Mouse (Mus musculus) forelimb bud, embryonic 11.5 days (tissue): ENCODE results near the gene Bhlhe41.

Experiments
- DNase-seq: peaks from one replicate; pipeline ENCODE4 v3.0.0-alpha.2; 2012; ENCODE audit warnings: low read depth, low spot score

The Bhlhe41 gene

DNA sequence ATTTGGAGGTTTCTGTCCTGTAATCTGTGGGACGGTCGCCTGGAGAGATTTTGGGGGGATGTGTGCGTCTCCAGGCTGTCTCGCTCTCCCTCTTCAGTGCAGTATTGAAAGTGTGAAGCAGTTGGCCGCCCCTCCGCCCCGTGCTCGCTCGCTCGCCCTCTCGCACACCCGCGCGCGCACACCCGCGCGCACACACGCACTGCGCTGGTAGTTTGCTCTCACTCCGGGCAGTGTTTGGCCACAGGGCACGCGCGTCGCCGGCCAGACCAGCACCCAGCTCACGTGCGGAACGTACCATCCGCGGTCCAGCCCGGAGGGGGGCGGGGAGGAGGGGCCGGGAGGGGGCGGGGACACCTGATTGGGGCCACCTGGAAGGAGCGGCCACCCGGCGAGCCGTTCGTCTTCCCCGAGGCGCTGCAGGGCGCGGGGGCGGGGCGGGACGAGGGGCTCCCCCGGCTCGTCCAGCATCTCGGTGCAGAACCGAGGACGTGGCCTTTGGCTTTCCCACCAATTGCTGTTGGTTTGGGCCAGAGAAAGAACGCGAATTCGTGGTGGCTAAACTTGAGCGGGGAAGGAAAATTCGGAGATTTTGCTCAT lies at the start of gene Bhlhe41:
TSS of gene Bhlhe41 (minus strand) at position 270 of the 597 bp plus-strand sequence.
- peak; percentile 60 for DNase-seq

DNA sequence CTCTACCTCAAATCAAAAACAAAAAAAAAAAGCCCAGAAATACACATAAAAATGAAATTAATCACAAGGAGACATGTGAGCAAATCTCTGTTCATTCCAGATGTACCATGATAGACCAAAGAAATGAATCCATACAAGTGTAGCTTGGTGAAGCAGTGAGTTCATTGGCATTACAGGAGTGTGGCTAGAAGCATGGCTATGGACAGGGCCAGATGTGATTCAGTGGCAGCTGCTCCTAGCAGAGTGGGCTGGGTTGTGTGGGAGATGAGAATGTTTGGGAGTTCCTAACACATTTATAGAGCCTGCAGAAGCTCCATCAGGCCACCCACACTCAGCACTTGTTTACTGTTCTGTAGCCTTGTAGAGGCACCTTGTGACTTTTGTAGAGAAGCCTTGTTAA lies 46.9 kb upstream of the Bhlhe41 start:
- no peak for DNase-seq

DNA sequence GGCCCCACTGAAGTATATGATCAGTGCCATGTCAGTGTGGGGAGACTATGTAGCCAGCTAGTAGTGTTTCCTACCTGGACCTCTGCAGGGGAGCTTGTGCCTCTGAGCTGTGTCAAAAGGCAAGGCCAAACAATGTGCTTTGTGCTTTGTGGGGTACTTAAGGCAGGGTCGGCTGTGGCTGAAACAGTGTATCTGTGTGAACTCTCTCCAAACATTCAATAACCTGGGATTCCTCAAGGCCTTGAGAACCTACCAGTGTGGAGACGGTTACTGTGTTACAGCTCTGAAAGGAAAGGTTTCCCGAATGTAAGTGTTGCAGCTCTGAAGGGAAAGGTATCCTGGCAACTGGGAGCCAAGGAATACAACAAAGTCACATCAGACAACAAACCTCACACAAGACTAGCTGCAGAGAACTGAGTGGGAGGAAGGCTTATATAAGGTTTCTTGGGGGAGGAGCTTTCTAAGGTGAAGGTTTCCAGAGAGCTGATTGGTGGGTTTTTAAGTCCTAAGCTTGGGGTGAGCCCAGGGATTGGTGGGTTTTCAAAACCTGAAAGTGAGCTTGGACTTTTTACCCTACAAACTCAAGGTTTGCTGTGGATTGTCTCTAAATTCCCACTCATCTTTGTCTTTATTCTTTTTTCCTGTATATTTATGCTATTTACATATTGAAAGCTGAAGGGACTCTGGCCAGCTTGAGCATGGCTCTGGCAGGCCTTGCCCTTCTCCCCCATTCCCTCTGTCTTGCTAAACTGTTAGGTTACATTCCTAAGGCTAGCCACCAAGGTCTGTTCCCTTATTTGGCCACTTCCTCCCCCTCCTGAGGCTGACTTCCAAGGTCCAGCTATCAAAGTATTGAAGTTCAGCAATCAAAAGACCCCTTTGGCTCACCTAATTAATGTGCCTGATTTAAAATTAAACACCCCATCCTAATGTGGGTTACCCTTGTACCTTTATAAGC lies 45.4 kb upstream of the Bhlhe41 start:
- DNase-seq, result no peak

DNA sequence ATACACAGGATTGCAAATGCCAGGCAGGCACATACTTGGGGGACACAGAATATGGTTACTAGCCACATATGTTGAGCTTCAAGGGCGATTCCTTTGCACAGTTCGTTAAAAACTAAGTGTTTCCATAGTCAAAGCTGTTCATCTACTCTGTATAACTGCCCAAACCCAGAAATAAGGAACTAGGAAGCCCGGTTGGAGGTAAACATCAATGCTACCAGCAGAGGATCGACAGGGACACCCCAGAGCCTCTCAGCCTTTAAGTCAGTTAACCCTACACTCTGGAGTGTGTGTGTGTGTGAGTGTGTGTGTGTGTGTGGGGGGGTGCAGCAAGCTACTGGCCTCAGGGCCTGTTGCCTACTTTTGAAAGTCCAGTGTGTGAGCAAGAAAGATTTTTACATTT lies 44.6 kb upstream of the Bhlhe41 start:
- no peak for DNase-seq

DNA sequence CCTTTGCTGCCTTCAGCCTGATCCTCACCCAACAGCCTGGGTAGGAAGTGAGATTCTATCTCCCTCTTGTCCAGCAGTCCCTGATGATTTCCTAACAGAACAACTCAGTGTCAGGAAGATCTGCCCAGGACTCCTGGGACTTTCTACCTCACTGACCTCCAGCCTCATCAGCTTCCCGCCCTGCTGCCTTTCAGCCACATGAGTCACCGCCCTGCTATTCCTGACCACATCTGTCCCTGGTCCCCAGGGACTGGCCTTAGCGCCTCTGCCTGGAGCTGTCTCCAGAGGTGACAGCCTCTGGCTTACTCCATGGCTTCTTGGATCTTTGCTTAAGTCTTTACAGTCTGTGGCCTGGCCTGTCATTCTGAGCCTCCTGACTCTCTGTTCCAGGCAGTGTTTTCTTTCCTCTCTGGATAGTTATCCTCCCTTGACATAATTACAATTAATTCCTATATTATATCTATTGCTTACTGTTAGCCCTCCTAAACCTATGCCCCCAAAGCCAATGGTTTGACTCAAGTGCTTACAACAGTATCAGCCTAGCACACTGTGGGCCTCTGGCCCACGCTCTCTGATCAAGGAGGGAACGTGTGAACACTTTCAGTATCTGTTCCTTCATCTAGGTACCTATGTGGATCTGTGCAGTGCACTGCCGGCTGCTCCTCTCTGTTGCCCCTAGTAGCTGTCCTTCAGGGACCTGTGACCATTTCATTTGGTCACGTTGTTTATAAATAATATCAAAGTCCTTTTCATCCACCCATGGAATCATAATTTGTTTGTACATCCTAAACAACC lies 40.9 kb upstream of the Bhlhe41 start:
- no peak for DNase-seq

DNA sequence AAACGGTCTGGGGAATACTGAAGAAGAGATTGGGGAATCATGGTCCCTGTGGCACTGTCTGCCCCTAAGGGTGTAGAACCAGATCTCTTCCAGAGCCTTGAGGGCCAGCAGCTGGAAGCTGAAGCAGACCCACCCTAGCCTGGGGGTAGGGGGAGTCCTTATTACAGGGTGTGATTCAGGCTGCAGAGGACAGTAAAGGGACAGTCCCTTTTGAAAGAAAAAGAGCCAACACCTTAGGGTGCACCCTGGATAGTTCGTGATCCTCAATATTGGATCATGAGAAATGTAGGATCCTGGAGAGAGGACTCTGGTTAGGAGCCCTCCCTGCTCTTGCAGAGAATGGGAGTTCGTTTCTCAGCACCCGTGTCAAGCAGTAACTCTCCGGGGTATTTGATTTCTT lies 39.3 kb upstream of the Bhlhe41 start:
- DNase-seq, result no peak

DNA sequence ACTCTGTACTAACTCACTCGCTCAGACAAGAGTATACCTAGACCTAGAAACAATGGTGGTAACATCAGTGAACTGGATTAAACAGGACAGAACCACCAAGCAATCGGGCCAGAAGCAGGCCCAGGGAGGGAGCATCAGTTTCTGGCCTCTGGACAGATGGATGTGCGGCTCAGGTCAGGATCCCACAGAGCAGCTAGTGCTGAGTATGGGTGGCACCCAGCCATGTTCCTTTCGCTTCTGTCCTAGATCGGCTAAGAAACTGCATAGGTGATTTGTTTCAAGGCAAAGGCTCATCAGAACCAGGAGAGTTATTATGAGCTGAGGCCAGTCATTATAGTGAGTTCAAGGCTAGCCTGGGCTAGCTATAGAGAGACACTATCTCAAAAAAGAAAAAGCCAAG lies 38.8 kb upstream of the Bhlhe41 start:
- DNase-seq, result no peak

DNA sequence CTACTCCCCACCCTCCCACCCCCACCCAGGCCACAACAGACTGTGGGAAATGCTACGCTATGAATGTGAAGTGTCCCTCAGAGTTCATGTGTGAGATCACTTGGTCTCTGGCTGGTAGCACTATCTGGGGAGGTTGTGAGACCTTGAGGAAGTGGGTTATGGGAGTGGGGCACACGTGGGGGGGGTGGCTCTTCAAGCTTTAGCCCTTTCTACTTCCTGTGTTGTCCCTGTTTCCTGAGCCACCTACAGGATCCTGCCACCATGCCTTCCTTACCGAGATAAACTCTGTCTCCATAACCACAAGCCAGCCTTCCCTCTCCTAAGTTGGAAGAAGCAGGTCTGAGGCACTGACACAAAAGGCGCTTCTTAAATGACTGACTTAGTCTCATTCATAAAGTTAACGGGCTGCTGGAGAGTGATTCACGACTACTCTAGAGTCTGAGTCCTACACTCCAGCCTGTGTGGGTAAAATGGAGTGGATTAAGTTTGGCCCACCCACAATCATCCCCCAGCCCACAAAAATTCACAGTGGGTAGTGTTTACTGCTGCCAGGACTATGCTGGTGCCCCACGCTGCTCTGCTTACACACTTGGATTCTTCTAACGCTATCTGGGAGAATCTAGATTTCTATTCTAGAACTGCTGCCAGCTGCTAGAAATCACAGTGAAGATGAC lies 29.4 kb upstream of the Bhlhe41 start:
- DNase-seq, result no peak

DNA sequence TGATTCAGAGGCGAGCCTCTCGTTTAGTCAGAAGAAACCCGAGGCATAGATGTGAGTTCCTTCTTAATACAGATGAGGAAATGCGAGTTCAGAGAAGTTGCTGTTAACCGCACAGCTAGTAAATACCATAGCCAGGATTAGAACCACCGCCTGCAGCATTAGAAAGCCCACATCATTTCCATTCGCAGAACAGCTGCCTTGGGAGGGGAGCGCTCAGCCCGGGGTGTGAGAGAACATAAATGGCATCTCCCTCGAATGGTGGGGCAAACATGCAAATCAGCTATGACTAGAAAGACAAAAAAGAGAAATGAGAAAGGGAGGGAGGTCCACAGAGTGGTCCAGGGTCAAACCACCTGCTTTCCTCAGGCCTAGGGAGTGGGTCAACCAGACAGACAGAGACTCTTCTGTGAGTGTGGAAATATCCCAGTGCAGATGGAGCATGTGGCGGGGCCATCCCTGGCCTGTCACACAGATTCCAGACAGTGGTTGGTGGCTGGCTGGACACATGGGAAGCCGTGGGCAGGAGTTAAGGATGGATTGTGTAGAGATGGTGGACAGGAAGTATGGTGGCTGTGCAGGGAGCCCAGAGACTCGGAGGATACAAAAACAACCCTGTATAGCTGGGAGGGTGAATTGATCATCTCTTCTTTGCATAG lies 28.1 kb upstream of the Bhlhe41 start:
- DNase-seq, result no peak

DNA sequence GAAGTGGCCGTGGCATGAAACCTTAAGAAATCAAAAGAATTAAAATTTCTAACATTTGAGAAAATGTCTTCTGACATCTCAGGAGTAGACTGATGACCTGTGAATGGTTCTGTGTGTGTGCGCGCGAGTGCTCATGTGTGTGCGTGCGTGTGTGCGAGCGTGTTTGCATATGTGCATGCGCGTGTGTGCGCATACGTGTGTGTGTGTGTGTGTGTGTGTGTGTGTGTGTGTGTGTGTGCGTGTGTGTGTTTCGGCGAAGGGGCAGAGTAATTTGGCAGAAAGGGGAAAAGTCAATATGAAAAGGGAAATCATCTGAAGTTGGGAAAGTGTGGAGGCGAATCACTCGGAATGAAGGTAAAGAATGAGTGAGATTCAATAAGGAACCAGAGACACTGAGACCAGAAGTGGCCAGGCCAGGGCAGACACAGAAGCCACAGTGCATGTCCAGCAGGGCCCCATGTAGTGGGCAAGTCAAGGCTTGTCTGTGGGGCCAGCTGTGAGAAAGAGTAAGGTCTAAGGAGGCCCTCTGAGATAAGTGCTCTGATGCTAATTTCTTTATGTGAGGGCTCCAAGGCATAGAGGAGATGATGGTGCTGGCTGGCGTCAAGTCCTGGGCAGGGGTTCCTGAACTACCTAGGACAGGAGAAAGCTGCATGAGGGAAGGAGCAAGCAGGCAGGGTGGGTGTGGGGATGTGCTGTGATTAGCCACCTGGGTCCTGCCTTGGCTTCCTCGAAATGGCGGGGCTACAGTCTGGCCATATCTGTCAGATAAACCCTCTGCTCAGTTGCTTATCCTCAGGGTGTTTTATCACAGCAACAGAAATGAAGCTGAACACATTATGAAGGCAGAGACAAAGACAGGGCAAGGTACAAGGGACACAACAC lies 27.3 kb upstream of the Bhlhe41 start:
- no peak for DNase-seq

DNA sequence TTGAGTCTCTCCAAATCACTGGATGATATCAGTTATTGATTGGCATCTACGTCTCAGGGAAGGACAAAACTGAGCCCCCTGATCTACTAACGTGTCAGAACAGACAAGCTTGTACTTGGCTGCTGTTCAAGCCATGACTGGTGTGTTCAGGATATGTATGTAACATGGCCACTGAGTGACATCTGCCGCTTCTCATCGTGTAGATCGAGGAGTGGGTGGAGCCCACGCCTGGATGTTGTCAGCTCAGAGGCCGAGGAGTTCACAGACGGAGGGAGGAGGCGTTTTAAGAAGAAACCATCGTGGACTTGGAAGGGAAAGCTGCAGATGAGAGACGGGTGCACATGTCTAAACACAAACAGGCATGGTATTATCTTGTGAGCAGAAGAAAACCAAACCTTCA lies 26.6 kb upstream of the Bhlhe41 start:
- no peak for DNase-seq

DNA sequence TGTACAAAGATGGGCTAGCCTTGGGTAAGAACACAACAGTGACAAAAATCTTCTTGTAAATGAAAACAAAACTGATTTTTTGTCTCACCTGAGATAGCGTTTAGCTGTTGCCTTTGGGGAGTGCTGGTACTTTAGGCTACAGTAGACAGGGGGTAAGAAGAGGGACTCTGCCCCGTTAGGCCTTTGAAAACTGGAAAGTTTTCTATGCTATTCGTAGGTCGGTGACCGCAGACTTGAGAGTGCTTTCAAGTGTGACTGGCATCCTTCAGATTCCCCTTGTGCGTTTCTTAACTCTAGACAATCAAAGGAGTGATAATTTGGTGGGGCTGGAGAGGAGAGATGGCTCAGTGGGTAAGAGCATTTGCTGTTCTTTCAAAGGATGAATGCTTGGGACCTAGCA lies 22.4 kb upstream of the Bhlhe41 start:
- DNase-seq, result no peak

DNA sequence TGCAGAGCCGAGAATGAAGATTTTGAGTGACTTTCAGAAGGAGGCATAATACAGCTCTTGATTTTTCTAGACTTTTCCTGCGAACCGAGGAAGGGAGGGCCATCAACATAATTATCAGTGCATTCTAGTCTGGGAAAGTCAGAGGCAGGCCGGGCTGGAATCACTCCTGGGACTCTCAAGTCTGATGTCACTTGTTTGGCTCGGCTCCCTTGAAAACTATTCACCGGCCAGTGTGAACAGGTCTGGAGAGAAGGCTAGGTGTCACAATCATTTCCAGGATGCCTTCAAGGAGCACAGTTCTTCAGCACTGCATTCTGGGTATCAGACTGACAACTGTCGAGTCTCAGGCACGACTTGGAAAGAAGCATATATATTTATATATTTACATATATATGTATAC lies 20.9 kb upstream of the Bhlhe41 start:
- no peak for DNase-seq

DNA sequence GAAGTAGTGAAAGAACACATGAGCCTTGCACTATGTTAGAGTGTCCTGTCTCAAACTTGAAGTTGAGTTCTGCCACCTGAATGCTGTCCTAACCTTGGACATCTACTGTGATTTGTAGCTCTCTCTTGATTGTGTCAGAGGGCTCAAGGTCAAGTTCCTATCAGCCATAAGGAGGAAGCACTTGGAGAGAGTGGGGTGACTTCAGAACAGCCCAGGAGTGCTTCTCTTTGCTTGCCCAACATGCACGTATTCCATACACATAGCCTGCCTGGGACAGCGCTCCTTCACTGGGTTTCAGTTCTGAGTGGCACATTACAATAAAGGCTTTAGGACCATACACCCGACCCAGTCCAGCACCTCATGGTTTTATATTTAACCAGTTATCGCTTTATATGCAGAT lies 19.7 kb upstream of the Bhlhe41 start:
- DNase-seq, result no peak

DNA sequence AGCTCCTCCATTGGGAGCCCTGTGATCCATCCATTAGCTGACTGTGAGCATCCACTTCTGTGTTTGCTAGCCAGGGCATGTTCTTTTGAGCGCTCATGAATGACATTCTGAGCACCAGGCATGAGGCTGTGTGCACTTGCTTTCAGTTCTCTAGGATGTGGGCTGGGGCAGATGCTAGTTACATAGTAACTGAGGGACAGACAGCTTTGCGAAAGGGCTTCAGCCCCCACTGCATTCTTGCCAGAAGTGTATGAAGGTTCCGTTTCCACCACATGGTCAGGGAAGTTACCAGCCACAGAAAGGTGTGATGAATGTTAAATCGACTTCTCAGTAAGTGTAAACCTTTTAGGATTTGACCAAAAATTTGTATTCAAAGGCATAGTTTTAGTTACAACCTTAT lies 18.3 kb upstream of the Bhlhe41 start:
- DNase-seq, result no peak

DNA sequence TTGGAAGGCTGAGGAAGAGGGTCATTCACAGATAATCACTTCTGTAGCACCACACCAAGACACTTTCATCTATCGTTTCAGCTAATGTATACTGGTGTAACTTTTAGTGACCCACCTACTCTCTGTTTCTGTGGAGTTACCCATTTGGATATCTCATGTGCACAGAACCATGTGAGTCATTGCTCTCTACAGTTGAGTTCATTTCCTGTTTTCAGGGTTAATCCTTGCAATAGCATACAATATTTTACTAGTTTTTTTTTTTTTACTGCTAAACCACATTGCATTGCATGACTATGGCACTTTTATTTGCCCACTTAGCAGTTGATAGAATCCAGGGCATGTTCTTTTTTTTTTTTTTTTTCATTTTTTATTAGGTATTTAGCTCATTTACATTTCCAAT lies 17.7 kb upstream of the Bhlhe41 start:
- DNase-seq, result no peak

DNA sequence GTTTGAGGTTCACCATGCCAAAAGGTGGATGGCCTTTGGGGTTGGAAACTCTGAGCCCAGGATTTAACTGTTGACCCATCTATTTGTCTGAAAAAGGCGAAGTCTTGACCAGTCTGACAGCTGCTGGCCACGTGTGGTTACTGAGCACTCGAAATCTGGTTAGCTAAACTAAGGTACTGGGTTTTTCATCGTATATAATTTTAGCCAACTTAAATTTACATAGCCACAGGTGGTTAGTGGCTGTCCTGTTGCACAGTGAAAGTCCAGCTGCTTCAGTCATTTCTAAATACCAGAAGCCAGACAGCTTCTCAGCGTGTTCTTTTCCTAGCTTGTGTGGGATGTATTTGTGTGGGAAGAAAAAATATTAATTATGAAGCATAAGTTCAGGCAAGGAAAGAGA lies 15.3 kb upstream of the Bhlhe41 start:
- no peak for DNase-seq

DNA sequence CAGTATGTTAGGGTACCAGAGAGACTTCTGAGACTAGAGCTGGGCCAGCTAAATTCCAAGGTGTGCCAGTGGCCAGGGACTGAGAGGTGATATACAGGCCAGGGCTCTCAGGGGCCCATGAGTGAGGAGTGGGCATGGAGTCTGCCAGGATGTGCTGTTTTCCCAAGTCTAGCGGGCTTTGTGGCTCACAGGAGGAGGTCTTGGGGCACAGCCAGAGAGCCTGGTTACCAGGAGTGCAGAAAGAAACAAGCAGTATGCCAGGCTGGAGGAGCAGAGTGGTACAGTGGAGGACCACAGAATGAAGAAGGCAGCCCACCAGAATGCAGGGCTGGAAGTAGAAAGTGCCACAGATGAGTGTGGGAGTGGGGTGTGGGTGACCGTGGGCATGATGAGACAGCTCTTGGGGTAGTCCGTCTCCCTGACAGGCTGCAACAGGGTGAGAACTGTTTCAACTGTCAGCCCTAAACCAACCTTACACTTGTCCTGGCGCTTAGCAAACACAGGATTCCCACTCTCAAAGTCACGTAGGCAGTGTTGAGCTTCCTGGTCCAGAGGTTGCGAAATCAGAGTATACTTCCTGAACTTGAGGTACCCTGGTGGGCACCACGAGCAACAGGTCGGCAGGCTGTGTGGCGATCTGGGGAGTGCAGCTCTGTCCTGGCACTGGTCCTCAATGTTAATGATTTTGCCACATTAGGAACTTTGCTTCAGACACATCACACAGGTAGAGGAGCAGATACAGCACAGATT lies 11.8 kb upstream of the Bhlhe41 start:
- DNase-seq, result no peak

DNA sequence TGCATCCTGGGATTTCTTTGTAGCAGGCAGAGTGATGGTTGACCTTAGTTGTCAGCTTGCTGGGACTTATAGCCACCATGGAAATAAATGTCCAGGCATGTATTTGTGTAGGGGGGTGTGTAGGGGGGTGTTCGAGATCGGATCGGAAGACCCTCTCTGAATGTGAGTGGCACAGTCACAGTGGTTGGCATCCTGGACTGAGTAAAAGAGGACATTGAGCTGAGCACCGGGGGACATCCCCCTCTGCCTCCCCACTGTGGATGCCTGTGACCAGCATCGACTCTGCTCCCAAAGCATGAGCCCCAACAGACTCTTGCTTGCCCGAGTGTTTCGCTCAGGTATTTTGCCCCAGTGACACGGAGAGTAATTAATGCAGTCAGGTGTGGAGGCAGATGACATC lies 8.0 kb upstream of the Bhlhe41 start:
- no peak for DNase-seq

DNA sequence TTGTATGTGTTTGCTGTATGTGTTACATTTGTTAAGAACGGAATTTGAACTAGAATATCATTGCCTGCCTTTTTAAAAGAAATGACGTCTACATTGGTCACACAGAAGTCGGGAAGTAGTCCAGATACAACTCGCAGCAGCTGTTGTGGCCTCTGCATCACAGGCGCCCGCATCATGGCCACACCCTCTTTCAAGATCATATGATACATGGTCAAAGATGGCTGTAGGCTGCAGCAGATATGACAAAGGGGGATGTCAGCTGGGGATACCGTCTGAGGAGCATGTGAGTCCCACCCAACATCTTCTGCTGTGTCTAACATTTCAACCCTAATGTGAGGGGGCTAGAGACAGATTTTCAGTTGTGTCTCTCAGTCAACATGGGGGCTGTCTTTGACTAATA lies 6.7 kb upstream of the Bhlhe41 start:
- DNase-seq, result no peak
